Mouse (Mus musculus): ENCODE results near the gene Fmnl1. TPM values are rescaled to one million over a fixed set of nuclear protein-coding genes. Genes with fewer than 3 reads are reported as not detected.

Gene Fmnl1
- polyA plus RNA-seq, 1 experiment from 2014 or later = 1.8 TPM

DNA sequence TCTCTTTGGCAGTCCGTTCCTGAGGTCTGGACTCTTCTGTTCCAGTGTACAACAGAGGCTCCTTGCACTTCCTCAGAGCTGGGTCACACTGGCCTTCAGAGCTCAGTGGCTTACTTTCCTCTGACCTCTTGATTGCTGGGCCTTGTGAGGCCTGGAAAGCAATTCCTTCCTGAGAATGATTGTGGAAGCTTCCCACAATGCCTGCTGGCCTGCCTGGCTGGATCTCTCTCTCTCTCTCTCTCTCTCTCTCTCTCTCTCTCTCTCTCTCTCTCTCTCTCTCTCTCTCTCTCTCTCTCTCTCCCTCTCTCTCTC, 29.0 kb upstream of the Fmnl1 start:
- H3K4me2 ChIP-seq (replicated peaks) = no peak overlapping the region
- no peak overlapping the region for H3K4me3 ChIP-seq
- H3K27ac ChIP-seq (replicated peaks) = 0 out of 2 replicates have a peak overlapping the region, but pooled peaks have one; percentile 10
- H3K9me3 ChIP-seq = no peaks in the 10 kb centered on the region
- WGBS = 33% methylated on average over 1 of the region's 1 CpGs
- H3K36me3 ChIP-seq = 0 out of 2 replicates have a peak, but pooled peaks cover 12% of the 10 kb centered on the region
- no peaks in the 10 kb centered on the region for H3K27me3 ChIP-seq
- ATAC-seq (ENCODE audit: low FRiP score, low read depth) = no peak
- no peak overlapping the region for H3K9ac ChIP-seq (replicated peaks)
- peaks cover 24% of the 10 kb centered on the region for H3K4me1 ChIP-seq

GRCm38 (mm10) chr11:103142441-103143182, 28.3 kb upstream of the Fmnl1 start:
- WGBS = 31% methylated on average over 8 of the region's 8 CpGs
- Histone ChIP-seq H3K4me1 (peaks cover 24% of the 10 kb centered on the region), H3K9ac (replicated peaks) (no peak overlapping the region; the same call in 1 of the 2 replicates), H3K27ac (replicated peaks) (peak overlapping the region; percentile 12), H3K4me3 (peak overlapping the region; percentile 4; the same call in 1 of the 2 replicates), H3K9me3 (no peaks in the 10 kb centered on the region), H3K4me2 (replicated peaks) (peak overlapping the region; percentile 24), H3K27me3 (no peaks in the 10 kb centered on the region), H3K36me3 (0 out of 2 replicates have a peak, but pooled peaks cover 12% of the 10 kb centered on the region)
- ATAC-seq (ENCODE audit: low FRiP score, low read depth) = 0 out of 2 replicates have a peak, but pooled peaks have one; percentile 34

DNA sequence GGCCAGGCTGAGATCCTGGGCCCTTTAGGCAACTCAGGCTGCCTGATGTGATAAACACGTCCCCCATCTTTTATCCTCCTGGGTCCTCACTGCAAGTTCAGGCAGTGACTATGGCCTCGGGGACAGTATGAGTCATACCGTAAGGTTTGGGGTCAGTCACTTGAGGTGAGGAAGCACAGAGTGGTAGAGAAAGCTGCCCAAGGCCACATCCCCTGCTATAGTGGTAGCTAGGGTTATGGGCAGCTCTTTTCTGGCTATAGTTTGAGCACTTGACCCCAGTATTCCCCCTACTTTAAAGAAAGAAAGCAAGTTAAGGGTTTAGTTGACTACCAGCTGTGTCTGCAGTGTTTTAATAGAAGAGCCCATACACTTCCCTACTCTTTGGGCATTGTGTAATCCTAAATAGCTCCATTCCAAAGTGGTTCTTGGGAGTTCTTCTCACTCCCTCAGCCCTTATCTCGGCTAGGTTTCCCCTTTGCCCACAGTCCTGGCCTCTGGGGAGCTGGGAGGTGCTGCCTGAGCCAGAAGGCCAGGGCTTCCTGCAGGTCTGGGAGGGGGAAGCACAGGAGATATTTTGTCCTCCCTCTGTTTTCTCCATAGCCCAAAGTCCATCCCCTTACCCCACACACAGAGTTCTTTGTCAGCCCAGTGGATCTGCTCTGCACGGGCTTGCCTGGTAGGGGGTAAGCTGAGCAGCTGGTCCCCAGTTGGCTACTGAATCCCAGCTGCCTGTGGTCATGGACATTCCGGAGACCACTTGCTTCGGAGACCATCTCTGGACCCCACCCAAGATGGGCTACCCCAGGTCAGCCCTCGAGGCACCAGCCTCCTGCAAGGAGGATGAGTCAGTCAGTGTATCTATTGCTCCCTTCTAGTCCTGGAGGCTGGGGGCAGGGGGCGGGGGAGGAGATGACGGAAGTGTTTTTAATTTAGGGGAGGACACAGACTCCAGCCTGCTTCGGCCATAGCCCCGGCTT, 26.3 kb upstream of the Fmnl1 start:
- H3K9me3 ChIP-seq = no peaks in the 10 kb centered on the region
- no peak overlapping the region for H3K27ac ChIP-seq (replicated peaks)
- H3K4me3 ChIP-seq = no peak overlapping the region
- 0 out of 2 replicates have a peak, but pooled peaks cover 4% of the 10 kb centered on the region for H3K36me3 ChIP-seq
- 45% methylated on average over 12 of the region's 12 CpGs for WGBS
- H3K9ac ChIP-seq (replicated peaks) = no peak overlapping the region
- no peak for ATAC-seq (ENCODE audit: low FRiP score, low read depth)
- no peaks in the 10 kb centered on the region for H3K27me3 ChIP-seq
- no peak overlapping the region for H3K4me2 ChIP-seq (replicated peaks)
- peaks cover 24% of the 10 kb centered on the region for H3K4me1 ChIP-seq

DNA sequence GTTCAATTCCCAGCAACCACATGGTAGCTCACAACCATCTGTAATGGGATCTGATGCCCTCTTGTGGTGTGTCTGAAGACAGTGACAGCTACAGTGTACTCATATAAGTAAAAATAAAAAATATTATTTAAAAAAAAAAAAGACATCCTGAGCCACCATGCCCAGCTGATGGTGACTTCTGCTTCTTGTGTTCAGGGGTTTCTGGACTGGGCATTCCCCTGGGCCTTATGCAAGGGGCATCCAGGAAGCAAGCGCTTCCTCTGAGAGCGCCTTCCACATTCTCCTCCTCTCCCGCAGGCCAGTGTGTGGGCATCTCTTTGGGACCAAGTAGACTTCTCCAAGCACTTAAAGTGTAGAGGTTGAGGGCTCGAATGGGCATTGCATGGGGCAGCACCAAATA, 24.5 kb upstream of the Fmnl1 start:
- Histone ChIP-seq H3K27me3 (no peaks in the 10 kb centered on the region), H3K4me1 (peaks cover 20% of the 10 kb centered on the region), H3K4me2 (replicated peaks) (no peak overlapping the region), H3K9ac (replicated peaks) (no peak overlapping the region), H3K9me3 (no peaks in the 10 kb centered on the region), H3K4me3 (no peak overlapping the region), H3K36me3 (no peaks in the 10 kb centered on the region), H3K27ac (replicated peaks) (no peak overlapping the region)
- WGBS = 91% methylated on average over 4 of the region's 4 CpGs
- ATAC-seq (ENCODE audit: low FRiP score, low read depth) = no peak

DNA sequence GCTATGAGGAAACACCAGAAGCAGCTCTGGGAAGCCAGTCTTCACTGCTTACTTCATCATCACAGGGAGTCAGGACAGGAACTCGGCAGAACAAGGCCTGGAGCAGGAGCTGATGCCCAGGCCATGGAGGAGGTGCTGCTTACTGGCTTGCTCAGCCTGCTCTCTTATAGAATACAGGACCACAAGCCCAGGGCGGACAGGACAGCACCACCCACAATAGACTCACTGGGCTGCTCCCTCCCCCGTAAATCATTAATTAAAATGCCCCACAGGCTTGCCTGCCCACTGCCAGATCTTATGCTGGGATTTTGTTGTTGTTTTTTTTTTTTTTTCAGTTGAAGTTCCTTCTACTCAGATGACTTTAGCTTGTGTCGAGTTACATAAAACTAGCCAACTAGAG, 23.1 kb upstream of the Fmnl1 start:
- no peak overlapping the region for H3K9ac ChIP-seq (replicated peaks)
- no peak overlapping the region for H3K4me2 ChIP-seq (replicated peaks)
- H3K36me3 ChIP-seq = no peaks in the 10 kb centered on the region
- WGBS = 62% methylated on average over 4 of the region's 4 CpGs
- ATAC-seq (ENCODE audit: low FRiP score, low read depth) = no peak
- H3K27ac ChIP-seq (replicated peaks) = no peak overlapping the region
- no peaks in the 10 kb centered on the region for H3K9me3 ChIP-seq
- H3K27me3 ChIP-seq = no peaks in the 10 kb centered on the region
- H3K4me1 ChIP-seq = peaks cover 9% of the 10 kb centered on the region
- H3K4me3 ChIP-seq = no peak overlapping the region

GRCm38 (mm10) chr11:103149771-103150170, 21.1 kb upstream of the Fmnl1 start:
- Histone ChIP-seq H3K9me3 (no peaks in the 10 kb centered on the region), H3K27ac (replicated peaks) (no peak overlapping the region), H3K4me3 (no peak overlapping the region), H3K36me3 (no peaks in the 10 kb centered on the region), H3K4me1 (peaks cover 2% of the 10 kb centered on the region), H3K4me2 (replicated peaks) (no peak overlapping the region), H3K27me3 (no peaks in the 10 kb centered on the region), H3K9ac (replicated peaks) (no peak overlapping the region)
- ATAC-seq (ENCODE audit: low FRiP score, low read depth) = no peak
- WGBS = 95% methylated on average over 4 of the region's 4 CpGs

DNA sequence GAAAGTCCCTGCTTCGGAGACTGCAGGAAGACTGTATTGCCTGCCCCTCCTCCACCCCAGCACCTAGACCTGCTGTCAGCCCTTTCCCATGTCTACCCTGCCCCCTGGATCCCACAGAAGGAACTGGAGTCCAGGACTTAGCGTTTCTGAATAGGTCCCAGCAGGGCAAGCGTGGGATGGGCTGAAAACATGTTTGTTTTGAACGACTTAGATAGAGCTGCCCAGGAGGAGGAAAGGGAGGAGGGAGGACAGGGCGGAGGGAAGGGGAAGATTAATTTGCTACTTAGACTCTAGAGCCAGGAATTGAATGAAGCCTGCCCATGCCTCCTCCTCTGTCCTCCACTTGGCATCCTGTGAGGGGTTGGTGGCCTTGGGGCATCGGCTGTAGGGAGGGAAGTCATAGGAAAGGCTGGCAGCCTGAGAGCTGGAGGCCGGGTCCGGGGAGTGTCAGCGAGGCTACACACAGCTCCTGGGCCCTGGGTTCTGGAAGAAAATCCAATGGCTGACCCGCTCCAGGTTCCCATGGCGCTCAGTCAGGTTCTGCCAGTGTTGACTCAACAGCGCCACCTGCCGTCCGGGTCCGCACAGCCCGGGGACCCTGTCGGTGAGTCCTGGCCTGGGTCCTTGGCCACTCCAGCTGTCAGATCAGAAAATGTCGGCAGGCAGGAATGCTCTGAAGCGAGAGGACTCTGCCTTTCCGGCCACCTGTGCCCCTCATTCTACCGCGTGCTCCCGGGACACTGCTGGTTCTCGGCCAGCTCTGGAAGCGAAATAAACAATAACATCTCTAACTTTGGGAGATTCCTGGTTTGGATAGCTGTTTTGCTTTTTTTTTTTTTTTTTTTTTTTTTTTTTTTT, 12.1 kb upstream of the Fmnl1 start:
- H3K9me3 ChIP-seq = no peaks in the 10 kb centered on the region
- no peaks in the 10 kb centered on the region for H3K36me3 ChIP-seq
- H3K9ac ChIP-seq (replicated peaks) = no peak overlapping the region
- H3K4me2 ChIP-seq (replicated peaks) = peak overlapping the region; percentile 44
- H3K27ac ChIP-seq (replicated peaks) = no peak overlapping the region
- WGBS = under 1% methylated on average over 25 of the region's 25 CpGs
- H3K4me3 ChIP-seq = peak overlapping the region; percentile 17; the same call in 1 of the 2 replicates
- 0 out of 2 replicates have a peak, but pooled peaks cover 5% of the 10 kb centered on the region for H3K4me1 ChIP-seq
- peak; percentile 91 for ATAC-seq (ENCODE audit: low FRiP score, low read depth)
- H3K27me3 ChIP-seq = no peaks in the 10 kb centered on the region

- Histone ChIP-seq H3K27ac (replicated peaks) (no peak overlapping the region), H3K4me2 (replicated peaks) (no peak overlapping the region), H3K9ac (replicated peaks) (no peak overlapping the region), H3K36me3 (no peaks in the 10 kb centered on the region), H3K4me3 (no peak overlapping the region), H3K9me3 (no peaks in the 10 kb centered on the region), H3K27me3 (no peaks in the 10 kb centered on the region), H3K4me1 (0 out of 2 replicates have a peak, but pooled peaks cover 5% of the 10 kb centered on the region)
- WGBS = 89% methylated on average over 11 of the region's 11 CpGs
- ATAC-seq (ENCODE audit: low FRiP score, low read depth) = no peak
These were observed 10.2 kb upstream of the Fmnl1 start for GRCm38 (mm10) chr11:103160738-103161137.

DNA sequence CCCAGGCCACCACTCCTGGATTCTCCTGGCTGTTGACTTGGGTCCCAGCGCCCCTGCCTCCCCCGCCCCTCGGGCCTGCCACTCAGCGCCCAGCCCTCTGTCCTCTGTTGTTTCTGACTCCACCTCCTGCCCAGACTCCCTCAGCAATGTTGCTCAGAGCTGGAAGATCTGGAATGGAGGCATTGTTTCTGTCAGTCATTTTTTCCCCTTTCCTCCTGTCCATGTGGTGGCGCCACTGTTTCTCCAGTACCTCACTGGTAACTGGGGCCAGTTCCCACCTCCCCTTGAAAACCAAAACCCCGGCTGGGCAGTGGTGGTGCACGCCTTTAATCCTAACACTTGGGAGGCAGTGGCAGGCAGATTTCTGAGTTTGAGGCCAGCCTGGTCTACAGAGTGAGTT, 9.5 kb upstream of the Fmnl1 start:
- no peak overlapping the region for H3K4me2 ChIP-seq (replicated peaks)
- H3K4me1 ChIP-seq = 0 out of 2 replicates have a peak, but pooled peaks cover 5% of the 10 kb centered on the region
- no peak overlapping the region for H3K27ac ChIP-seq (replicated peaks)
- no peak overlapping the region for H3K9ac ChIP-seq (replicated peaks)
- H3K27me3 ChIP-seq = no peaks in the 10 kb centered on the region
- WGBS = 72% methylated on average over 7 of the region's 7 CpGs
- no peaks in the 10 kb centered on the region for H3K9me3 ChIP-seq
- ATAC-seq (ENCODE audit: low FRiP score, low read depth) = no peak
- H3K36me3 ChIP-seq = no peaks in the 10 kb centered on the region
- H3K4me3 ChIP-seq = no peak overlapping the region

GRCm38 (mm10) chr11:103162132-103162531, 8.8 kb upstream of the Fmnl1 start:
- 0 out of 2 replicates have a peak, but pooled peaks cover 5% of the 10 kb centered on the region for H3K4me1 ChIP-seq
- H3K36me3 ChIP-seq = no peaks in the 10 kb centered on the region
- no peaks in the 10 kb centered on the region; the same call in 1 of the 2 replicates for H3K27me3 ChIP-seq
- no peak overlapping the region for H3K4me3 ChIP-seq
- H3K4me2 ChIP-seq (replicated peaks) = no peak overlapping the region
- no peak overlapping the region for H3K27ac ChIP-seq (replicated peaks)
- H3K9me3 ChIP-seq = no peaks in the 10 kb centered on the region
- 91% methylated on average over 5 of the region's 5 CpGs for WGBS
- H3K9ac ChIP-seq (replicated peaks) = no peak overlapping the region
- ATAC-seq (ENCODE audit: low FRiP score, low read depth) = no peak

DNA sequence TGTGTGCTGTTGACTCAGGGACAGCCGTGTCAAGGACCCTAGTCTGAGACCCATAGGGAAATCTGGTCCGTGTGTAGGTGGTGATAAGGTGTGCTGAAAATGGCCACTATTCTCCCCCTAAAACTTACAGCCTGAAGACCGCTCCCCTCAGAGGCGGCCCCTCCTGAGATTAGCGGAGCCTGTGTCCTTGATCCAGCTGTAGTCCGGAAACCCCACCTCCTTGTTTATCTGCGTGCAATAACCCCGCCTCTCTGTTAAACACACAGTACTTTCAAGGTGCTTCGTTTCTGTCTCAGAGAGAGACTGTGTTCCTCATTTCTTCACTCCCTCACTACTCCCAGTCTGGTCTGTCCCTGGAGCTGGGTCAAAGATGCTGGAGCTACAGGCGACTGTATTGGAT, 6.5 kb upstream of the Fmnl1 start:
- H3K4me3 ChIP-seq = no peak overlapping the region
- H3K36me3 ChIP-seq = no peaks in the 10 kb centered on the region
- no peaks in the 10 kb centered on the region for H3K9me3 ChIP-seq
- 33% methylated on average over 10 of the region's 10 CpGs for WGBS
- no peak overlapping the region for H3K27ac ChIP-seq (replicated peaks)
- no peak overlapping the region for H3K4me2 ChIP-seq (replicated peaks)
- H3K4me1 ChIP-seq = no peaks in the 10 kb centered on the region
- no peak overlapping the region for H3K9ac ChIP-seq (replicated peaks)
- peaks cover 6% of the 10 kb centered on the region for H3K27me3 ChIP-seq
- no peak for ATAC-seq (ENCODE audit: low FRiP score, low read depth)

Data from midbrain, embryonic 12.5 days (tissue).